Mouse (Mus musculus) MEL (cell line): ENCODE data around the gene Ldlrap1.

ENCODE experiments used
- CHD2 ChIP-seq: IDR thresholded peaks from 2 replicates; pipeline ENCODE4 v1.6.1; 2011; ENCODE audit warnings: low read length, improper control_type of control experiment
- ELF1 ChIP-seq: IDR thresholded peaks from 2 replicates; pipeline ENCODE4 v1.6.1; 2014; ENCODE audit warnings: low read depth, mild to moderate bottlenecking, inconsistent platforms, low read length, improper control_type of control experiment, moderate library complexity
- POLR2A ChIP-seq, 2 experiments: IDR thresholded peaks; 2 replicates each; pipeline ENCODE4 v1.6.1; 2011 to 2012; ENCODE audit warnings: low read length in 2 of 2, mild to moderate bottlenecking in 2 of 2, control low read depth in 1 of 2, improper control_type of control experiment in 1 of 2, low read depth in 1 of 2, moderate library complexity in 1 of 2; ENCODE audit not compliant: control insufficient read depth in 1 of 2, insufficient read depth in 1 of 2, poor library complexity in 1 of 2
- TAL1 ChIP-seq: IDR thresholded peaks from 2 replicates; pipeline ENCODE4 v1.6.1; 2012; ENCODE audit warnings: mild to moderate bottlenecking, inconsistent platforms, low read length, moderate library complexity, mixed read lengths

DNA sequence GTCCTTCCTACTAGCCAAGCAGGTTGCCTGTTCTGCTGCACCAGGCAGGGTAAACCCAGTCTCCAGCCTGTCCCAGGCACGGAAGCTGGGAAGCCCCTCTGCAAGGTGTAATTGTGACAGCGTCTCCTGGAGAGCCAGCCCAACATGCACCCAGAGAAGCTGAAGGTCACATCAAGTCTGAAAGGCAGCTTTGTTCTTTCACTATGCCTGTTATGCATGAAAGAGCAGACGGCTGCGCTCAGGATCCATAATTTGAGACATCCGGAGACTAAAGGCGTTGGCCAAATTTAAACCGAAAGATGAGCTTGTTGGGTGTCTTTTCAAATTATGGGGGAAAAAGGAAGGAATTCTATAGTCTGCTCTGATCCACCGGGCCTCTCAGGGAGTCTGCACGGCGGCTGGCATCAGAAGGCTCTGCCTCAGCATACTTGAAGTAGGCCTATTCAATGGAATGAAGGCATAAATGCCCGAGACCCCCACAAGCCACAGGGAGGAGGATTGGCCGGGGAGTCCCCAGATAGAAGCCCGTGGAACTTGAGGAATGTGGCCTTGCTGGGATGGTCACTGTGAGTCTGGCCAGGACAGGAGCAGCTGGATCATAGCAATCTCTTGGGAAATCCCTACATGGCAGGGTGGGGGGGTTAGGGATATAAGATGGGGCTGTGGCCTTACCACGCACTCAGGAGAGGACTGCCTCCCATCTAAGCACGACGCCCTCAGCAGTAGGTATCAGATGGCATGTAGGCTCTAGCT lies 23.8 kb downstream of the Ldlrap1 start:
- TF ChIP-seq POLR2A (IDR thresholded peaks at IDR 0.05; ENCODE audit: control insufficient read depth in 1 of 2, insufficient read depth in 1 of 2, low read depth in 1 of 2, low read length in 2 of 2, poor library complexity in 1 of 2) = no peak
- TF ChIP-seq CHD2 = no peak
- TF ChIP-seq TAL1 = no peak
- no peak for TF ChIP-seq ELF1
